Mouse (Mus musculus) urinary bladder, postnatal 14 days (tissue): Measurements from ENCODE around the gene Gfpt1.
A peak's percentile ranks its signal among the peaks of the same experiment; 100 is the strongest.

Experiments used
- DNase-seq: peaks from one replicate; pipeline ENCODE4 v3.0.0; 2021; ENCODE audit warnings: low spot score

The Gfpt1 gene

DNA sequence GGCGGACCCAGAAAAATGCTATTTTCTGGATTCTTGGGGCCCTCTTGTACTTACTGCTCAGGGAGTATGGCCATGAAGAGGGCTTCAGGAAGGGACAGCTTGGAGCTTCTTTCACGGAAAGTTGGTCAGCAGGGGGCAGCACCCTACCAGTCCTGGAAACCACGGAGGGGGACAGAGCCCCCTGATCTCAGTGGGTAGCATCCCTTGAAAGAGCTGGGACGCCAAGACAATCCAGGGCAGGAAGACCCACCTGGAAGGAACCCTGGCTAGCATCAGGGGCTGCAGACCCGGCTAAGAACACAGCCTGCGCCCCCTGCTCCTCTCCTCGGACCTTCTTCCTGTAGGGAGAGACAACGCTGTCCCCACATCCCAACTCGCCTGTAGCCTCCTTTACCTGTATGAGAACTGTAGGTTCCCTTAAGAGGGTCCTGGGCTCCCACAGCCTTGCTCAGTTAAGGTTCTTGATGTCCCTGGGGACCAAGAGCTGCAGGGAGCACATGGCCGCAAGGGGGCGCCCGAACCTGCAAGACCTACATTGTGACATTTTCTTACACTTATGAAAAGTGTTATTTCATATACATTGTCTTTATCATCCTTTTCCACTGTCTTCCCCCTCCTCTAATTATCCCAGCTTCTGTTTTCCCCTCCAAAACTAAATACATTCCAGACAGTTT, 58.8 kb downstream of the Gfpt1 start:
- DNase-seq = peak; percentile 92

- DNase-seq = peak; percentile 13
These were observed 59.3 kb downstream of the Gfpt1 start for GRCm38 (mm10) chr6:87101955-87102353.

DNA sequence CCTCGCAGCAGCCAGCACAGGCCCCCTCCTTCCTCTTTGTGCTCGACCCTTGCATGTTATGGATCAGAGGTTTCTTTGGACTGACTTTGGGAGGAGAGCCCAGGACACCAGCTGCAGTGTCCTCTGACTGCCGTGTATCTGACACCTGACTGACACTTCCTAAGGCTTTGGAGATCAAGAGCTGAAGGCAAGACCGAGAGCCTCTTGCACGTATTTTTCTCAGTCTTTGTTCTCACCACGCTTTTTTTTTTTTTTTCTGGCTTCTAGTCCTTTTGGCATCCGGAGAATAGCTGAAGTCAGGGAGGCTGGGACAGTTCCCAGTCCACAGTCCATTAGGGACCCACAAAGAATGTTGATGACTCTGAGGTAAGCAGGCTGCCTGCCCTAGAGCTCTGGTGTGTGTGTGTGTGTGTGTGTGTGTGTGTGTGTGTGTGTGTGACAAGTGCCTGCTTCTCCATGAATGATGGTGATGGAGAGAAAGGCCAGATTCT, 59.8 kb downstream of the Gfpt1 start:
- DNase-seq = peak; percentile 23

DNA sequence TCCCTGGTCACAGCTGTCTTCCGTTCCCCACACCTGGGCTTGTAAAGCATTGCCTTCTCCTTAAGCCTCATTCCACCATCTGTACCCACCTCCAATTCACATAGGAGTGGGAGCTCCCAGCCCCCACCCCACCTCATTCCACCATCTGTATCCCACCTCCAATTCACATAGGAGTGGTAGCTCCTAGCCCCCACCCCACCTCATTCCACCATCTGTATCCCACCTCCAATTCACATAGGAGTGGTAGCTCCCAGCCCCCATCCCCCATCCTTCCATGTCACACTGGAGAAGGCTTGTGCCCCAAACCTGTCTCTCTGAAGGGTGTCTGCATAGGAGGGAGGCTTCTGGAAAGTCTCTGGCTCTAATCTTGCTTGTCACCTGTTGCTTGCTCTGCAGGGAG, 60.7 kb downstream of the Gfpt1 start:
- no peak for DNase-seq

DNA sequence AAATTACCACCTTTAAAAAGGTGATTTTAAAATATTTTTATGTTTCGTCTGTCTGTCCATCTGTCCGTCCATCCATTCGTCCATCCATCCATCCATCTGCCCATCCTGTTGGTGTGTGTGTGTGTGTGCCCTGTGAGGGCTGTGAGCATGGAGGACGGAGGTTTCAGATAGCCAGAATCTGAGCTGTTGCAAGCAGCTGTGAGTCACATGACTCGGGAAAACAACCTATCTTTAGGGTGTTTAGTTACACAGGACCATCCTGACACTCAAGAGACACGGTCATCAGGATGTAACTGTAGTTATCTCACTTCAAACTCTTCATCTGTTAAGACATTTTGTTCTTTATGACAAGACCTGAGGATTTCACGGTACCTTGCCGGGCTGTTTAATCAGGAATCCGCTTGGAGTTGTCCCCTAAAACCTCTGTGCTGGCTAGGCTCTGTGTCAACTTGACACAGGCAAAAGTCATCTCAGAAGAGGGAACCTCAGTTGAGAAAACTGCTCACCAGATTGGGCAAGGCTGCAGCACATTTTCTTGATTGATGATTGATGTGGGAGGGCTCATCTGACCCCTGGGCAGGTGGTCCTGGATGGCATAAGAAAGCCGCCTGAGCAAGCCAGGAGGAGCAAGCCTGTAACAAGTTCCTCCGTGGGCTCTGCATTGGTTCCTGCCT, 61.6 kb downstream of the Gfpt1 start, which contains the start of gene D6Ertd527e:
TSS of gene D6Ertd527e (plus strand) at position 624 of the 674 bp plus-strand sequence.
- DNase-seq = no peak

DNA sequence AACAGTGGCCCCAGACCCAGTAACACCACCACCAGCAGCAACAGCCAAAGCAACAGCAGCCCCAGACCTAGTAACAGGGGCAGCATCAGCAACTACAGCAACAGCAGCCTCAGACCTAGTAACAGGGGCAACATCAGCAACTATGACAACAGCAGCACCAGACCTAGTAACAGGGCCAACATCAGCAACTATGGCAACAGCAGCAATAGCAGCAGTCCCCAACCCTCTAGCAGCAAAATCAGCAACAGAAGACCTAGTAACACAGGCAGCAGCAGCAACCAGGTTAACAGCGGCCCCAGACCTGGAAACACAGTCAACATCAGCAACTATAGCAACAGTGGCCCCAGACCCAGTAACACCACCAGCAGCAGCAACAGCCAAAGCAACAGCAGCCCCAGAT, 68.8 kb downstream of the Gfpt1 start:
- no peak for DNase-seq

- peak; percentile 23 for DNase-seq
These were observed 69.5 kb downstream of the Gfpt1 start for GRCm38 (mm10) chr6:87112125-87112524.

DNA sequence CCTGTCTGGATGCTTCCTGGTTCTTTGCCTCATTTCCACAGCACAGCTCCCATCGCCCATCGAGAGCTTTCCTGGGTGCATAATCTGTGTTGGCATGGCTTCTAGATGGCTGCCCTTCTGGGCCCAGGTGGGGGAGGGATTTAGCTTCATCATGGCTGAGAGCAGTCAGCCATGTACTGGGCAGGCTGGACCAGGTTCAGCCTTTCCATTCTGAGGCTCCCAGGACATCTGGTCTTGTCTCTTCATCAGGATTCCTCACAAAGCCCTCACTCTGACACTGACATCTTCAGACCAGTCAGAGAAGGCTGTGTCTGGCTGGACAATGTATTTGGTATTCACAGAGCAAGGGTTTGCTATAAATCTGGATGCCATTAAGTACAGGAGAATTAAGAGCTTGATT, 73.3 kb downstream of the Gfpt1 start:
- DNase-seq = no peak

DNA sequence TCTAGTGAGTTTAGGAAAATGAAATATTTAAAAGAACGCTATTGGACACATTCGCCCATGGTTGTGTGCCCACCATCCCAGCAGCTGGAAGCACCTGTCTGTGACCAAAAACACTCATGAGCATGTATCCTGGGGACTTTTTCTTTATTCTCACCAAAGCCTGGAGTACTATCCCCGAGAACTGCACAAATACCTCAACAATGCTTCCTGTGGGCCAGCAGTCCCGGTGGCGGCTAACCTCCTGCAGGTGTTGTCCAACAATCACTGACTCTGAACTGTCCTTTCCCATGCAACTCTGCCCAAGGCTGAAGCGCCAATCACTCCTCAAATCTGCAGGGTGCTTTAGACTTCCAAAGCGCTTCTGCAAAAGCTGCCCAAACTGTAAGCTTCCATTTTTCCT, 74.0 kb downstream of the Gfpt1 start:
- DNase-seq = no peak

GRCm38 (mm10) chr6:87119066-87119837, 76.6 kb downstream of the Gfpt1 start:
- DNase-seq = no peak

GRCm38 (mm10) chr6:87119975-87120374, 77.3 kb downstream of the Gfpt1 start:
- no peak for DNase-seq

DNA sequence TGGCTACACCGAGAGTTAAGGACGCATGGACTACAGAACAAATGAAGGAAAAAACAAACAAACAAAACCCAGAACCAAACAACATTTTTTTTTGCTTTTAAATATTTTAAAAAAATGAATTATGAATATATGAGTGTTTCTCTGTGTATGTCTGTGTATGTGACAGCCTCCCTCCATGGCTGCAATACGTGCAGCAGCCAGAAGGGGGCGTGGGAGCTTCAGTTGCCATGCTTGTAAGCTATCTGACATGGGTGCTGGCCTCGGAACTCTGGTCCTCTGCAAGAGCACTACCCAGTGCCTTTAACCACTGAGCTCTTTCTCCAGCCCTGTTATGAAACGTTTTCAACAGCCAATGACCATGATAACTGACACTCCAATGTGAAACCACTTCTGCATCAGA, 78.0 kb downstream of the Gfpt1 start:
- no peak for DNase-seq

DNA sequence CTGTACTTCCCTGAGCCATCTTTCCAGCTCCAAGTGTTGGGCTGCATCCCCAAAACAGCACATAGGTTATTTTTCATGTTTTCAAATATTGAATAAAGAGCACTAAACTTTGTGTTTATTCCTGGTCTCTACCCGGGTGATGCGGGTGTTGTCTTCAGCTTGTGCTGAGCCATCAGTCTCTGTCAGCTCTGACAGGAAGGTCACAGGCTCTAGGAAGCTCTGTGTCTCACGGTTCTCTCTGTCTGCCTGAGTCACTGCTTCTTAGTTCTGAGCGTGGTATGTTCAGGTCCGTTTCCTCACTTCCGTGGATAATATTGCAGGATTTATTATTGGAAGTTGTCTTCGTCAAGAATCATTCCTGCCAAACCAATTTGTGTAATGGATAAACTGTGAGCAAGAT, 79.3 kb downstream of the Gfpt1 start:
- no peak for DNase-seq

GRCm38 (mm10) chr6:87123406-87123805, 80.8 kb downstream of the Gfpt1 start:
- no peak for DNase-seq

- DNase-seq = no peak
These were observed 81.3 kb downstream of the Gfpt1 start for GRCm38 (mm10) chr6:87123973-87124372.

DNA sequence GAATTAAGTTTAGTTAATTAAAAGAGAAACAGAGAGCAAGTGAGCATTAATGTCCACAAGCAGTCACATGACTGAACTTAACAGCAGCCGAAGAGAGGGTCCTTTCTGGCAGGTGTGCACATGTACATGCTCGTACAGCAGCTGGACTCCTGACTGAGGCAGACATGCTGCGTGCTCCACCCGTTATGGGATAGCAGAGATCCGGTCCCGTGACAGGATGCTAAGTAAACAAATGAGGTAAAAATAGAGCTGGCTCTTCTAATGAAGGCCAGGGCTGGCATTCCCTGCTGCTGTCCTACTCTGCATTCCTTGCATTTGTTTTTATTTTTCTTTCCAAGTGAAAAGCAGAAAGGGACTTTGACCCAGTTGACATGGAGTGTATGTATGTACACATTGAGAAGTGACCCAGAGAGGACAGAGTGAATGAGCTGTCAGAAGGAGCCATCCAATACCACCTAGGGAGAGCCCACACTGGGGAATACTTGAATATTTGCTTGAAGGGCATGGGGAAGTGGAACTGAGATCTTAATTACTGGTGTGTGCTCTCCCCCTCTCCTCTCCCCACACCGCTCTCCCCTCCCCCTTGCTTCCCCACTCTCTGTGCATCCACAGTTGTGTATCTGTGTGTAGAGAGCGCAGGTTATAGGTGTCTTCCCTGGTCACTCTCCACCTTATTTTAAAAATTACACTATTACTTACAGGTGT, 84.6 kb downstream of the Gfpt1 start:
- no peak for DNase-seq

DNA sequence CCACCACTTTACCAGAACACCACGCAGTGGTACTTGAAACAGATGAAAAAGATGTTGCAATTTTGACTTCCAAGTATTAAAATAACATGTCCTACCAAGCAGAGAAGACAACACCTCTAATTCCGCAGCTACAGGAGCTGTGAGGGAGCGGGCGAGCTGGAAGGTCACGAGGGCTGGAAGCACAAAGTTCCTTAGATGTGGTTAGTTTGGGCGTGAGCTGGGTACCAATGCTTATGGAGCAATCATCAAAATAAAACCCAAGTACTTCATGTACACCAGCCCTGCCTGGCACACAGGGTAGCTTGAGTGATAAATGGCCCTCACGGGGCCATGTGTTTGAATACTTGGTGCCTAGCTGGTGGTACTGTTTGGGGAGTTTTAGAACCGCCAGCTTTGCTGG, 87.2 kb downstream of the Gfpt1 start:
- DNase-seq = no peak

- no peak for DNase-seq
These were observed 88.0 kb downstream of the Gfpt1 start for GRCm38 (mm10) chr6:87130628-87131027.

GRCm38 (mm10) chr6:87131078-87131477, 88.4 kb downstream of the Gfpt1 start:
- no peak for DNase-seq

GRCm38 (mm10) chr6:87133520-87133919, 90.9 kb downstream of the Gfpt1 start:
- DNase-seq = no peak

- no peak for DNase-seq
These were observed 91.4 kb downstream of the Gfpt1 start for GRCm38 (mm10) chr6:87133966-87134546.

DNA sequence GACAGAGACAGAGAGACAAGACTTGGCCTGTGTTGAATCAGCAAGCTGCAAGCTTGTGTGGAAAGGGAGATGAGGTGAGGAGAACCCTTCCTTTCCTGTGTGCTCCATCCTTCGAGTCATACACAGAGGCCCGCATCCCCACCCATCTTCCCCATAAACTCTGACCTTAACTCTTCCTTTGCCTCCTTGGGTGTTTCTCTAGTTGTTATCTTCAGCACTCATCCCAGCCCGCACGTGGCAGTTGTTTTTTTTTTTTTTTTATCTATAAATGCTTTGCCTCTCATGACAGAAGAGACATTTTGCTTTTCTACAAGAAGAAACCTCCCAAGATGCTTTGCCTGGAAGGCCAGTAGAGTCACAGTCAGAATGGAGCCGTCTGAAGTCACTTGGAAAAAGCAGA, 95.8 kb downstream of the Gfpt1 start:
- DNase-seq = no peak
